Mouse (Mus musculus): ENCODE measurements around the gene Irak1.

Gene Irak1

DNA sequence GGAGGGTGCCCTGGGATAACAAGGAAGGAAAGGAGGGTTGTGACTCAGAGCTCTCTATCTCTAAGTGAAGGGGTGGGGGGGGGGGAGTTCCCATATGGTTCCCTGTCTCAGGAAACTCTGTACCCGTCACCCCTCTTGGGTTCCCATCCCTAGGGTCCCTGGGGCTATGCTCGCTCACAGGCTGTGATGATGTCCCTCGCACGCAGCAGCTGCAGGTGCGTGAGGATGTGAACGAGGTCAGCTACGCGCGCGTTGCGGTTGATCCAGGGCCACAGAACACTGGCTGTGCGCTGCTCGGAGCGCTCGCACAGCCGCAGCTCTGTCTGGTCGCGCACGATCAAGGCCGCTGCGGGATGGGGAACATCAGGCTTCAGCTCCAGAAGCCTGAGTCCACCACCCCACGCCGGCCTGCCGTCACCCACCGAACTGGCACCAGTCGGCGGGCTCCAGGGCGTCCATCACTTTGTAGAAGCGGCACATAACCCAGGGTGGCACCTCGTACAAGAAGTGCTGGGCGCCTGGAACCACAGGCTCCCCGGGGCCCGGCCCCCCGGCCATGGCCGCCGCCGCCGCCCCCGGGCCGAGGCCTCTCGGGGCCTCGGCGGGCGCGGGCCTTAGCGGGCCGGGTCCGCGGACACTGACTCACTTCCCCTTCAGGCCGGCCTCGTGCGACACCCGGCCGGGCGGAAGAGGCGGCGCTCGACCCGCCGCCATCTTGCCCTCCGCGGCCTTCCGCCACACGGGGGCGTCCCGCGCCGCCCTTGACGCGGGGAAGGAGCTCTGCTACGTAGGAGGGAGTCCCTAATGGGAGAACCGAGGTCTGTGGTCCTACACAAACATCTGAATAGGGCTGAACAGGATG, at the start of gene Irak1:
Gene Irak1 (minus strand): TSS at position 731 of the 862 bp plus-strand sequence.
- DNase-seq (ENCODE audit: low spot score), result peak; percentile 79

DNA sequence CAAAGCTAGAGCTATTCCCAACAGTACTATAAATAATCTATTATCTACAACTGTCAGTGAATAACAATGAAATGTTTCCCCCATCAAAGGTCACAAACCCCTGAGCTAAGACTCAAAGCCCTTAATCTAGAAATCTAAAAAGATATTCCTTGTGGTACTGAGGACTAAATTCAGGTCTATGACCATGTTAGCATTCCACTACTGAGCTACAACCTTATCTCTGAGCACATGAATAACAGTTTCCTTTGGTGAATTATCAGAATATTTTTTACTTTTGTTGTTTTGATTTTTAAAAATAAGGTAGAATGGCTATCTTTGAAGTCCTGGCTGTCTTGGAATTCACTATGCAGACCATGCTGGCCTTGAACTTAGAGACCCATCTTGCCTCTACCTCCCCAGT, 47.1 kb upstream of the Irak1 start:
- no peak for DNase-seq (ENCODE audit: low spot score)

DNA sequence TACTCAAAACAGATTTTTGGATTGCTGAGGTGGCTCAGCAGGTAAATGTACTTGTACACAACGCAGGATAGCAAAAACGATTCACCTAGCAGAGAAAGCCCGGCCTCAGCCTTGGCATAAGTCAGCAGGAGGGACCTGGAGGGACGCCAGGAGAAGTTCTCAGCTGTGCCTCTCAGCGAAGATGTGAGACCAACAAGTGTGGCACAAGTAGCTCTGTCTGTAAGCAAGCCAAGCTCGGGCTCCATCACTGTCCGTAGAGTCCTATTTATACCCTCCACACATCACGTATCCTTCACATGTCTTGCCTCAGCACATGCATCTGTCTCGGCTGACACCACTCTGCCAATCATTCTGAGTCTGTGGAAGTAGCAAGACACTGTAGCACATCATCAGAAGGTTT, 44.2 kb upstream of the Irak1 start:
- no peak for DNase-seq (ENCODE audit: low spot score)

DNA sequence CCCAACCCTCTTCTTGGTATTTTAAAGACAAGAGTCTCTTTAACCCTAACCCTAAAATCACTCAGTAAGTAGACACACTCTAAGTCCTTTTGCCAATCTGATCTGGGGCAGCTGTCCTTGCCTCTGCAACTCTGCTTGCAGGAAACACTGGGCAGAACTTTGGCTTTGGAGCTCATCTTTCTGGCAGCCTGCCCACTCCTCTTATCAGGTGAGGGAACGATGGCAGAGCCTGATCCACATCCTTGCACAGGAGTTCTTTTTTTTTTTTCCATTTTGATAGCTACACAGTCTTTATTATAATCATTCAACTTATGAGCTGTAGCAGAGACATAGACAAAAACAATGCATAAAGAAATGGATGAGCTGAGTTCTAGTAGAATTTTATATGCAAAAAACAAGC, 21.4 kb upstream of the Irak1 start:
- DNase-seq (ENCODE audit: low spot score), result no peak

DNA sequence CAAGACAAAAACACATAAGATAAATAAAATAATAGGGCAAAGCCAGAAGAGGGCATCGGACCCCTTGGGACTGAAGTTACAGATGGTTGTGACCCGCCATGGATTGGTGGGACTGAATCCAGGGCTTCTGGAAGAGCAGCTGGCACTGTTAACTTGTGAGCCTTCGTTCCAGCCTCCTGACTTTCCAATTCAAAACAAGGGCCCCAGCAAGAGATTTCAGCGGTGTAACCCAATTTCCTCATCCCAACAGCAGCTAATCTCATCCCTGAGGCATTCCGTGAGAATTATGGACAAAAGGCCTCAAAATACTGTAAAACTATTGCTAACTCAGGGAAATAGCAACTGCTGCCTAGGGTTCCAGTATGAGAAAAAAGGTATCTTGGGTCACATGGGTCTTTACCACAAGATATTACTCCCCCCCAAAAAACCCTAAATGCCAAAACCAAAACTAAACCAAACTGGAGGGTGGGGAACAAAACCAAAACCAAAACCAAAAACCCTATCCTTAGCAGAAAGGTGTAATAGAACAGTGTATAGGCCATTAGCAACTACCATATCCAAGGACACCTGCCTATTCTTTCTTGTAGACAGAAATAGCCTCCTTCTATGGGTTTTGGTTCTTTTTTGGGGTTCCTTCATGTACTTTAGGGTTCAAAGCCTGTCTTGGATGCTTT, 14.1 kb upstream of the Irak1 start:
- no peak for DNase-seq (ENCODE audit: low spot score)

DNA sequence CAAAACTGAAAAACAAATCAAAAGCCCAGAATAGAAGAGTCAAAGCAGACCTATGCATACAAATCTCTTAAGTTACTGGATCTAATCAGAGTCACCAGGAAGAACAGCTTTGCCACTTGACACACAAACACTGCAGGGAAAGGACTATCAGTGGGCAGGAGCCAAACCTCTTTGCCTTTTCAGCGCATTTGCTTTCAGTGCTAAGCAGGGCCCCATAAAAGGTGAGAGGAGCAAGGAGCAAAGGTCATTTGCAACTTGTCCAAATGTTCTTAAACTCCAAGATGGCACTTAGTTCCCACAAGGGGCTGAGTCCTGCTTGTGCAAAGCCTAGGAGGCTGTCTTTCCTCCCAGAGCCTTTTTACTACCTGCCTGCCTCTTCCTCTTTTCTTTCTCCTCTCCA, 6.3 kb upstream of the Irak1 start:
- no peak for DNase-seq (ENCODE audit: low spot score)

DNA sequence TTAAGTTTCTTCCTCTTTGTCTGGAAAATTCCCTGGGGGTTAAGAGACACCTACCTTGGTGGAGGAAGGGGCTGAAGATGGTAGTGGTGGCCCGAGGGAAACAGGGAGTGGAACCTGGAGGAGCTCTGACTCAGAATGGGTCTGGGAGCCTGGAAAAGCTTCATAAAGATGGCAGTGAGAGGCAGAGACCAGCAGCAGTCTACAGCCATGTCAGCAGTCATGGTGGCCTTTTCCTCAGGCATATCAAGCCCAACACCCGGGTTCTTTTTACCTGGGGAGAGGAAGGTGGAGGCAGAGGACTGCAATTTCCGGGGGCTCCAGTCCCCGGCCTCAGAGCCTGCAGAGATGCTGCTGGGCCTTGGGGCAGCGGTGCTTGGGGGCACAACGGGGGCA, 927 bp downstream of the Irak1 start:
- DNase-seq (ENCODE audit: low spot score), result no peak

DNA sequence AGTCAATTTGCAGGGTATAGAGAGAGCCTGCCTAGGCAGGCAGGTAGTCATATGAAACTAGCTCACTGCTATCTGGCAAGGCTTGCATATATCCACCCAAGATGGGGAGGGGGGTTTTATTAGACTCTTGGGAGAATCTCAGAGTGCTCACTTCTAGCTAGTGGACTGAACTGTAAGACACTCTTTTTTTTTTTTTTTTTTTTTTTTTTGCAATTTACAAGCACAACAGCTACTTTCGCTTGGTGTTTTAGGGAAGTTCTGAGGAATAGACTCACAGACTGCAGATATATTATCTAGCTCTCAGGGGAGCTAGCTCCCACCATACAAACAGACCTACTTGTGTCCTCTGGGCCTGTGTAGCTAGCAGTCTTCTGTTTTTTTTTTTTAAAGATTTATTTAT, 9.1 kb downstream of the Irak1 start:
- no peak for DNase-seq (ENCODE audit: low spot score)

DNA sequence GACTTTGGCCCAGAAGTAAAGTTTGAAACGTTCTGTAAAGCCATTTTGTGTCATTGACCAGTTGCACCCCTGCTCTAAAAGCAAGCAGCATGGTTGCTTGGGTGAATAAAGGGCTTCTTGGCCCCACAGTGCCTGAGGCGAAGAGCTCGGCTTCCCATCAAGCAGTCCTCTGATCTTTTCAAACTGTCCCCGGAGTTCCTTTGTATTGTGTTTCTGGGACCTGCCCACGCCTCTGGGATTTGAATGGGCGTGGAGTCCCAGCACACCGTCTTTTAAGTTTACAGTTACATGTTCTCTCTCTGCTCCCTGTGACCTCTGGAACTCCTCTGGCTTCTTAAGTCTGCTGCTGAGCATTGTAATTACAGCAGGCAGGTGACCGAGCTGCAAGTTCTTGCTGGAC, 15.7 kb downstream of the Irak1 start:
- DNase-seq (ENCODE audit: low spot score), result no peak

DNA sequence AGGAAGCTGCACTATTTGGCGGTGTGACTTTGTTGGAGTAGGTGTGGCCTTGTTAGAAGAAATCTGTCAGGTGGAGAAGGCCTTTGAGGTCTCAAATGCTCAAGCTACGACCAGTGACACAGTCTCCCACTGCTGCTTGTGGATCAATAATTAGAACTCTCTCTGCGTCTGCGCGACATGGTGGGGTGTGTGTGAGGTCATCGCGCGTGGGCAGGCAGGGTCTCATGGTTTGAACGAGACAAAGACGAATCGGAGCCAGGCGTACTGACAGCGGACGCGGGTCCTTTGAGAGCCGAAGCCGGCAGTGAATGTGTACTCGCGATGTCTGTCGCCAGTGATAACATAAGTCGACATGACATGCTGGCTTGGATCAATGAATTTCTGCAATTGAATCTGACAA, 17.3 kb downstream of the Irak1 start:
- DNase-seq (ENCODE audit: low spot score), result no peak

DNA sequence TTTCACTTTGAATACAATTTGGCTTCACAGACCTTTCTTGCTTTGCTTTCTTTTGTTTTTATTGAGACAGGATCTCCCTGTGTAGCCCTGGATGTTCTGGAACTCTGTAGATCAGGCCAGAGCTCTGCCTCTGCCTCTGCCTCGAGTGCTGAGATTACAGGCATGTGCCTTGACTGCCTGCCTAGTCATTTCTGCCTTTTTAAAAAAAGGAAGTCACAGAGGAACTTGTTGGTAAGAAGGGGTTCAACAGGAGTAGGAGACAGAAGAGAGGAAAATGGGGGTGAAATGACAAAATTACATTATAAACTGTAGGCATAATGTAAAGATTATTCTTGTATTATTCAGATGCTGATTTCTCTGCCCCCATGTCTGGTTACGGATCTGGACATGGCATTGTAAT, 20.1 kb downstream of the Irak1 start:
- no peak for DNase-seq (ENCODE audit: low spot score)

DNA sequence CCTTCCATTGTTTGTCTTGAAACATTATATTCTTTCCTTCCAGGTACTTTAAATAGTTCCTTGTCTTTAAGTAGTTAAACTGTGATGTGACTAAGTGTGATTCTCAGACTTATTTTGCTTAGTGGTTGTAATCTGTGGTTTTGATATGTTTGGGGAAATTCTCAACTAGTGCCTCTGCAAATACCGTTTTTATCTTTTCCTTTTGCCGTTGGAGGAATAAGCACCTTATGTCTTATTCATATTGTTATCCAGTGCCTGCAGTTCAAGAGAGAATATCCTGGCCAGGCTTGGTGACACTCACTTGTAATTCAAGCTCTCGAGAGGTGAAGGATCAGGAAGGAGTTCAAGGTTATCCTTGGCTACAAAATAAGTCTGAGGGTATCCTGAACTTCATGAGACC, 22.7 kb downstream of the Irak1 start:
- no peak for DNase-seq (ENCODE audit: low spot score)

DNA sequence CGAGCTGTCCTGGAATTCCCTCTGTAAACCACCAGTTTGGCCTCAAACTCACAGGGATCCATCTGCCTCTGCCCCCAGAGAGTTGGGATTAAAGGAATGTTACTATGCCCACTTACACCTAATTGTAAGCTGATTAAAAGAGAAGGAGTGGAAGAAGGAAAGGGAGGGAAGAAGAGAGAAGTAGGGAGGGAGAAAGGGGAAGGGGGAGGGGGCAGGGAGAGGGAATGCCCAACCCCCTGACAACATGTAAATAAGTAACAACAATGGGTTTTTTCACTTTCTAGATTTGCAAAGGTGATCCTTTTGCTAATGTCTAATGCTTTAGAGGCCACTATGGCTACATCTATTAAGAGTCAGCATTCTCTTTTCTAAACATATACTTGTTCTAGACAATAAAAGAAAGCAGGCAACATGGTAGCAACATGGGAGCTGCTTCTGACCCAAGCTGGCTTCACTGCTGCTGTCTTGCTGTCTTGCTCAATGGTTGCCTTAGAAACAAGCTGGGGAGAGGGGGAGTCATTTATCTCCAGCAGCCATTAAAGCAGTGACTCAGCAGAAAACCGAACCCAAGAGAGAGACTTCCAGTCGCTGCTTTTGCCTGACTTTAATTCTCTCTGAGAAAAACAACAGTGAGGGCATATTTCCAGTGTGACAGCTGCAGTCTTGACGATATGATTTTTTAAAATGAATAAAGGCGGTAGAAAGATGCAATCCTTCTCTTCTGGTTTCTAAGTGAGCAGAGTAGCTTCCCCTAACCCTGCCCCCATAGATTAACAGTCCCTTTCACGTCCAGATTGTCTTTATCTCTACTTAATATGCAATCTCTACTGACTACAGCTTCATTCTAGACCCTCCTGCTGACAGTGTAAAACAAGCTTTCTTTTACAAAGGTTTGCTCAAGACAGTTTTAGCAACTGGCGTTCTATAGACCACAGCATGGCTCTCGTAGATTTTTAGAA, 24.5 kb downstream of the Irak1 start:
- peak; percentile 60 for DNase-seq (ENCODE audit: low spot score)

DNA sequence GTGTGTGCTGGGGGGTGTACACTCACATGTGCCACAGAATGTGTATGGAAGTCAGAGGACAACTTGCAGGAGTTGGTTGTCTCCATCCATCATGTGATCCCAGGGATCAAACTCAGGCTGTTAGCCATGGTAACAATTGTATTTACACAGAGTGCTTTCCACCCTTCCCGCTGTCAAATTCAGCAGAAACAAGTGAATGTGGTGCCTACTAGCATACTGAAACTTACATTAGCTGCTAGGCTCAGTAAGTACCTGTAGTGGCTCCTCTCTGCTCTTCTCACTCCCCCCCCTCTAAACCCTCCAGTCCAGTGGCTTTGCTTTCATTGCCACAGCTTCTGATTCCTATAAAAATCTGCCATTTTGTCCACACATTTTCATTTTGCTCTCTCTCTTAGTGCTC, 45.9 kb downstream of the Irak1 start:
- DNase-seq (ENCODE audit: low spot score), result no peak

DNA sequence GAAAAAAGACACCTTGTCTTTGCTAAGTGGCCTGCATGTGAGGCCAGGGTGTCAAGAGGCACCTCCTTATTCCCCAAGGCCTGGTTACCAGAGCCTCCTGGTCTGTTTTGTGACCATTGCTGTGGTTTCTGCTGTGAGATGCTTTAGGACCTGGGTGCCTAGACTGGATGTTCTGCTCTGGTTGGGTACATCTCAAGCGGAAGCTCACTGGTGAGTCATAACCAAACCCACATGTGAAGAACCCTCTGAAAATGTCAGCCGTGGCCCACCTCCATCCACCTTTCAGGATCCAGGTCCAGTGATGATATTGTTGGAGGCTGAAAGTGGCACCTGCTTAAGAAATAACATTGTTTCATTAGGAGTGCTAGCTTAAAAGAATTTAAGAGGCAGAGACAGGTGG, 47.4 kb downstream of the Irak1 start:
- no peak for DNase-seq (ENCODE audit: low spot score)

DNA sequence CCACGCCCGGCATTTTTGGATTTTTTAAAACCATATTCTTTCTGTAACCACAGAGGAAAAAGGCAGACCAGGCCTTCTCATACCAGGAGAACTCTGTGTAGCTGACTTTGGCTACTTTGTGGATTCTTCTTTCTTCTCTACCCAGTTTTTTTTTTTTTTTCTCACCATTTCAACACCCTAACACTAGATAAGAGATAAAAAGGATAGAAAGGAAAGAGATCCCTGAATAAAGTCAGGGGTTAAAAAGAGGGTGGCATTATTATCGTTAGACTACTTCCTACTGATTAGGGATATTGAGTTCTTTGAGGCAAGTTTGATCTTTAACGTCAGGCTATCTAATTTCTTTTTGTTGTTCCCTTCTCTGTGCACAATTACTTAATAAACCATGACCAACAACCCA, 50.9 kb downstream of the Irak1 start:
- DNase-seq (ENCODE audit: low spot score), result no peak

DNA sequence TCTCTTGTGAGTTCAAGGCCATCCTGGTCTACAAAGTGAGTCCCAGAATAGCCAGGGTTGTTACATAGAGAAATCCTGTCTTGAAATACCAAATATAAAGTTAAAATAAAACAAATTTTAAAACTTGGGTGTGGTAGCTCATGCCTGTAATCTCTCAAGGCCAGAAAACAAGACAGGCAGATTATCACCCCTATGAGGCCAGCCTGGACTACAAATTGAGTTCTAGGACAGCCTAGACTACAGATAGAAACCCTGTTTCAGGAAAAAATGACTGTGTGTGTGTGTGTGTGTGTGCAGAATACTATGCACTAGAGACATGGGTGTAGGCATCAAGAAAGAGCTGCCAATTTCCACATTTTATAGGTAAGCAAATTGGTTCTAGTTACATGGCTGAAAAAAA, 52.9 kb downstream of the Irak1 start:
- no peak for DNase-seq (ENCODE audit: low spot score)

DNA sequence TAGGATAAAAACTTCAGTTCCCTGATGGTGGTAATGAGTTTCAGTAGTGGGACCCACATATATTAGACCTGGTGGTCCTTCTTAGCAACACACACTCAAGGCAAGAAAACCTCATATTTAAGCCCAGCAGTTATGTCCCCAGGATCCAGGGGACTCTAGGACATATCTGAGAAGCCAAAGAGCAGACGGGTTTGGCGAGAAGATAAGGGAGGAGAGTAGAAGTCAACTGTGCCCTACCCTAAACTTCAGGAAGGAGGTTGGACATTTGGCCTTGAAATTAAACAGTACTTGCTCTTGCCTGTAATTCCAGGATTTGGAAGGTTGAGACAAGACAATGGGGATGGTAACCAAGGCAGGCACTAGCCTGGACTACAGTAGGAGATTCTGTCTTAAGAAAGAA, 54.0 kb downstream of the Irak1 start:
- no peak for DNase-seq (ENCODE audit: low spot score)

DNA sequence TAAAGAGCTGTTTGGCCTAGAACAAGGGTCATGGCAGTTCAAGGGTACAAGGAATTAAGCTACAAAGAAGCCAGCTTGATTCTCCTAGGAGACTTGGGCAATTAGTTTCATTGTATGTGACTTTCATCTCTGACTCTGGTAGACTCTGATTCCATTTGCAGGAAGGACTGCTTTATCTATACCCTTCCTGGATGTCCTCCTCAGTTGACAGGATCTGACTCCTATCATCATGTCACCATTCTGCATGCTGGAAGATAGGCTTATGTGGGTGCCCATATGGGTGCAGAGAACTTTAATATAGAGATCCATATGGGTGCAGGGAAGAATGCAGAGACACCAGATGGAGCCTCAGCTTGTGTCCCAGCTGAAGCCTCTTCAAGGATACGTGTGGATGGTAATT, 54.6 kb downstream of the Irak1 start:
- DNase-seq (ENCODE audit: low spot score), result no peak

DNA sequence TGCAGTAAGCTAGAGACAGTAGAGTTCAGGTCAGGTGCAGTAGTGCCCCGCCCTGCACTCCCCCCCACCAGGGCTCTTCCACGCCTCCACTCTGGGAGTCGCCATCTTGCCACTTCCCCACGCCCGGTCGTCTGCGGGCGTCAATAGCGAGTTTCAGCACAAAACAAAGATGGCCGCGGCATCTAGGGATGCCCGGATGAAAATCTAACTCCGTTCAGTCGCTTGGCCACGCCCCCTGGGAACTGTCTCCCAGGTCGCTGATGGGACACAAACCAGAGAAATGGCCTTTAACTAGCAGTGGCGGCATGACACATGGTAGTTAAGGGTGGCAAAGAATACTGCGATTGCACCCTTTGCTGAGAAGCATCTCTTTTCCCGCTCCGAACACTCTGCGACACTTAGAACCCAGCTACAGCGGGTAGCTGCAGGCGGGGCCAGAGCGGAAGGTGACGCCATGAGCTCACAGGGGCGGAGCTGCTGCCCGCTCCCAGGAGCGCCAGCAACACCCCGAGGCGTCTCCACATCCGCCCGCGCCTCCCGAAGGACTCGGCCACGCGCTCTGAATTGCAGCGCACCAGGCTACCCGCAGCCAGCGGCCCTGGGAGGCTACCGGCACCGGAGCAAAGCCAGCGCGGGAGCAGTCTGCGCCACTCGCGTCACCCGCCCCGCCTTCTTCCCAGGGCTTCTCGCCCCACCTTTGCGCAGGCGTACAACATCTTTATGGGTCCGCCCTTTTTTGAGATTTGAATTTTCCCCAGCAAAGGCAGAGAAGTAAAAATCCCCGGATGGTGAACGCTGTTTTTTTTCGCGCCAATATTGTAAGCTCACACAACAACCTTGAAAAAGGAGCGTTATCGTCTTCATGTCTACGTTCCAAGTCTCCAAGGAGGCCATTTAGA, 56.3 kb downstream of the Irak1 start:
- peak; percentile 90 for DNase-seq (ENCODE audit: low spot score)

All from testis, postnatal 14 days (tissue).